Mouse (Mus musculus) lung, postnatal 0 days (tissue): ENCODE results near the gene Cdh4.

Experiments
- CTCF ChIP-seq: IDR thresholded peaks from 2 replicates; pipeline ENCODE4 v1.5.1; 2016; ENCODE audit warnings: antibody characterized with exemption, mild to moderate bottlenecking
- EP300 ChIP-seq: IDR thresholded peaks from 2 replicates; pipeline ENCODE4 v1.6.1; 2016; ENCODE audit warnings: antibody characterized with exemption, mild to moderate bottlenecking, control low read depth

GRCm38 (mm10) chr2:179920042-179920441, 477.8 kb downstream of the Cdh4 start:
- TF ChIP-seq CTCF = no peak
- TF ChIP-seq EP300 = no peak
